Mouse (Mus musculus) heart, adult 9 months (tissue): ENCODE results near the gene Coq8a.
A peak's percentile ranks its signal among the peaks of the same experiment; 100 is the strongest.

Experiments used
- DNase-seq, 2 experiments: peaks; one replicate each; pipeline ENCODE4 v3.0.0; 2022; ENCODE audit warnings: low spot score in 2 of 2

Coq8a gene

GRCm38 (mm10) chr1:180197956-180198355 lies 1.4 kb downstream of the Coq8a start:
- DNase-seq, result no peak

- DNase-seq, result no peak
Measured at GRCm38 (mm10) chr1:180196508-180196907, 2.9 kb downstream of the Coq8a start.

DNA sequence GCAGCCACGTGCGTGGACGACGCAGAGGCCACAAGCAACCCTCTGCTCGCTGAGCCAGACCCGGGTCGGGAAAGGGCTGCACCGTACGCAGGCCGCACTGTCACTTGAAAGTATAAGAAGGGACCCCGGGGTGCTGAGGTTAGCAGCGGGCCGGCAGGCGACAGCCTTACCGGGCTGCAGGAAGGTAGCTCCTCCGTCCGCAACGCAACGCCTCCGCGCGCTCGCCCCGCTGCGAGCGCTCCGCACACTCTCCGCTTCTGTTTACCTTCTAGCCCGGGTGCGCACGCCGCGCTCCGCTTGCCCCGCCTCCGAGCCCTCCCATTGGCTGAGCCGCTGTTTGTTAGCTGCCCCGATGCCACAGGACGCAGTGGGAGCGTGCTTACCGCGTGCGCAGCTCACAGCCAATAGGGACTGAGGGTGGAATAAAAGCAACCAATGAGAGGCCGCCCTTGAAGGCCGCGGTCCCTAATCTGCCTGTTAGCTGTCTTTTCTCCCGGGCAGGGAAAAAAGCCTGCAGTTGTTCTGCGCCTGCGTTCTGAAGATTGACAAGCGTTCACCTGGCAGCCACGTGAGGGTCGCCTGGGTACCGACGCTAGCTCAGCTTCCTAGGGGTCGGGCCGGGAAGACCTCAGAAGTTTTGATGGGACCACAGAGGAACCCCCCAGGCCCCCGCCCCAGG lies 3.6 kb downstream of the Coq8a start:
- DNase-seq, result peak; percentile 98 to 99

- DNase-seq, result peak; percentile 64 to 69
Measured at GRCm38 (mm10) chr1:180194781-180195471, 4.5 kb downstream of the Coq8a start.

- DNase-seq, result no peak
Measured at GRCm38 (mm10) chr1:180194048-180194447, 5.4 kb downstream of the Coq8a start.

DNA sequence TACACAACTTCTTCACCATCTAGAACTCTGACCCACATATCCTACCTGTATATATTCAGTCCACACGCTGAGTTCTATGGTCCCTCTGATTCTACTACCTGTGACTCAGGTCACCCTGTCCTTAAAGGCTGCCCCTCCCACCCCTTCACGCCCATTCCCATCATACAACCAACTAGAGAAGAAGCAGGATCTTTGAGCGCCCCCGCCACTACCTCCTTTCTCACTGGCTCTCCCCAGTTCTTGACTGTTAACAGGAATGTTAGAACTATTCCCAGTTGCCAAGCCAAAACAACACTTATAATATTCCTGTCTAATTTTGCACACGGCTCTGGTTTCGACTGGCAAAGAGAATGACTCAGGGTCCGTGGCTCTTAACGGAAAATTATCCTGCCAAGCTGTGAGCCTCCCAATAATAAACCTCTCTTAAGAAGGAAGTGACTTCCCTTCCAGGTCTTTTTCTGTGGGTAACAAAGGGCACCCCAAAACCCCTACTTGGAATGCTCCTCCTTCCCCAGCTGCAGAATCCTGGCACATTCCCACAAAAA lies 5.9 kb downstream of the Coq8a start:
- DNase-seq, result no peak

GRCm38 (mm10) chr1:180192866-180193265 lies 6.5 kb downstream of the Coq8a start:
- no peak for DNase-seq

GRCm38 (mm10) chr1:180191651-180192220 lies 7.7 kb downstream of the Coq8a start:
- no peak for DNase-seq

DNA sequence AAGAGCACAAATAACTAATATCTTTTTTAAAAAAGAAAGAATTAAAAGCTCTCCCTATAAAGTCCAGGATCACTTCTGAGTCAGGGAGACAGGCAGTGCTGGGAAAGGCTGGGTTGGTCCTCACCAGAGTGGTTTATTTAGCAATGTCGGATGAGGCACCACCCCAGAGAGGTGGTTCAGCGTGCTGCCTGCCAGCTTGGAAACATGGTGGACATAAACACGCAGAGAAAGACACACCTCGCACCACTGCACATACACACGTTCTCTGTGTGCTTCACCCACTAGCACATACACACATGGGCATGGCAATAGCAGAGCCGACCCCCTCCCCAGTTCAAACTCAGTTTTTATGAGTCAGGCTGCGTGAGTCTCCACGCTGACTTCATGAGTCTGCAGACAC lies 8.3 kb downstream of the Coq8a start:
- DNase-seq, result no peak

- DNase-seq, result no peak
Measured at GRCm38 (mm10) chr1:180188951-180189350, 10.5 kb downstream of the Coq8a start.

GRCm38 (mm10) chr1:180186371-180186770 lies 13.0 kb downstream of the Coq8a start:
- DNase-seq, result no peak

DNA sequence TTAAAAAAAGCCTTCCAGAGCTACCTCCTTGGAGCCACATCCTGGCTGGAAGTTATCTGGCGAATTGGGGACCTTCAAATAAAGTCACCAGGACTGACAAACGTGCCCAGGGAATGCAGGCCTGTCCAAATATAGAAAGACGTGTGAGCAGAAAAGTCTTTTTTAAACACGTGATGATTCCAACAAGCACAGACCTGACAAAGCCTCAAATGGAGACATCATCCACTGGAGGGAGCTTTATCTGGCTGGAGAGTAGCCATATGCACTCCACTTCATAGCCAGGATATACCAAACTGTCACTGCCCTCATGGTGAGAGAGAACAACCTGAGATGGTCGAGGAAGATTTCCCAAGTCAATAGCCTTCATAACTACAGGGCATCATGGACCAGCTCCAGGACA lies 13.5 kb downstream of the Coq8a start:
- peak; percentile 60 for DNase-seq

- no peak for DNase-seq
Measured at GRCm38 (mm10) chr1:180184768-180185167, 14.6 kb downstream of the Coq8a start.

DNA sequence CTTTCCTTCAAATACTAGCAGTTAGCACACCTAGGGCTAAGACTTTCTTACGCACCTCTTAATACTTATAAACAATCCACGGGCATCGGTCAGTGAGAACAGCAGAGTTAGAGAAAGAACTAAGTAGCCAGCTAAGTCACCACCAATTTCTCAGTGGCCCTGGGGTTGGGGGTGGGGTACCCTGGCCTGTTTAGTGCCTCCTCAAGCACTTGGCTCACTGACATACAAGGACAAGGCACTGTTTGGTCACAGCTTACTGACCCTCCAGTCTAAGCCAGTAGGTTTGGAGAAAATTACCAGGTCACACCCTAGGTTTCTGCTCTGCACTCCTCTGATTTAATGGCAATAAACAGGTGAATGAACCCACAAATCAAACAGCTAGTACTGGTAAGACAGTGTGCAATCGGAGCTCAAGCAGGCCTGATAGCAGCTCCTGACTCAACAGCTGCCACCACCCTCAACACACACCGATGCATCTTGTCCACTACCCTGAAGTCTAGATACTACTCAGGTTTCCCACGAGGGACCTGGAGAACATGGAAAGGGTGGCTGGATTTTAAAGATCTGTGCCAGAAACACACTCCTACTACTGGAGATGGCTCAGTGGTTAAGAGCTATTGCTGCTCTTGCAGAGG lies 15.8 kb downstream of the Coq8a start:
- DNase-seq, result no peak

DNA sequence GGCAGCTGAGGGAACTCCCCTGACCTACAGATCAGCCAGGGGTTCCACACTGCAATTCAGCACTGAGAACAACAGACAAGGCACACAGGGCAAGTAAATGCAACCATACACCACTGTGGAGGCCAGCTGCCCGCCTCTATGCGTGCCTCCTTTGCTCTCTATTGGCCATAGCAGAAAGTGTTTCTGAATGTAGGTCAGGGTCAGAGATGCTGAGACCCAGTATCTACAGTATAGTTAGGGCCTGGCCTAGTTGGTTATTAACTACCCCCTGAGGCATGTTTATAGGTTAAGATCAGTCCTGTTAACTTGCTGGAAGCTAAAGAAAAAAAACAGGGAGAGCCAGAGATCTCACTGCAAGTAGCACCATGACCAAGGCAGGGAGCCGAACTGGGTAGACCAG lies 16.7 kb downstream of the Coq8a start:
- no peak for DNase-seq

- DNase-seq, result no peak
Measured at GRCm38 (mm10) chr1:180181966-180182319, 17.5 kb downstream of the Coq8a start.

DNA sequence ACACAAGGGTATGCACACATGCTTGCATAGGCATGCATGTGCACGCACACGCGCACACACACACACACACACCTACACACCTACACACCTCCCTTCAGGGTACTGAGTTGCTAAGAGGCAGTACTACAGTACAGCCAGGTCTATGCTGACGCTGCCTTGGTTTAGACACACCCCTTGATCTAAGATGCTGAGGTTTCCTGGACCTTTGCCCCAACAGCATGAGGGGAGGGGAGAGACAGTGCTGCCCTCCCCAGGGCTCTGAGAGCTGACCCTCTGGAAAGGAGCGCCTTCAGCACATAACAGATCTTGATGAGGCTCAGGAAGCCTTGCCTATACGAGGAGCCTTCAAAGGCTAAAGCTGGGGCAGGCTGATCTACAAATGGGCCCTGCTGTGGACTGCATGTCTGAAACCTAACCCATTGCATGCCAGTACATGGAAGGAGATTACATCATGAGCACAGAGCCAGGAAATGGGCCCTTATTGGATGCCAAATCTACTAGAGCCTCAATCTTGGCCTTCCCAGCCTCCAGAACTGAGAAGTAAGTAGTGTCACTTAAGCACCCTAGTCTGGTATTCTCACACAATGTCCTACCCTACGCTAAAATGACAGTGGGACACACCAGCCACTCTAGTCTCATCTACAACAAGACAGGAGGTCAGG lies 18.0 kb downstream of the Coq8a start:
- no peak for DNase-seq

DNA sequence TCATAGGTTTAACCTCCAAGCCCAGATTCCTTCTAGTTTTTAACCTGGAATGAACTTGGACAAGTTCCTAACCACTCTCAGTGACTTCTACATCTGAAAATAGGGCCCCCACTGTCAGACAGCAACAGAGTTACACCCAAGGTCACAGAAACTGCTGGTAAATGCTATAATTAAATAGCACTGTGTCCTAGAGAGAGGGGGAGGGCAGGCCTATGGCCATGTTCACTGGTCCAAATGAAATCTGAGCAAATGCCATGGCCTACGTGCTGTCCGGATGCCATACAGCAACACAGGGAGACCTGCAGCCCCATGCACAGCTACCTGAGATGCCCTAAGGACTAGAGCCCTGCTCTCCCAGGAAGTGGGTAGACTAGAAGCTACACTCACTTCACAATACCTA lies 19.6 kb downstream of the Coq8a start:
- DNase-seq, result peak; percentile 59 to 60

DNA sequence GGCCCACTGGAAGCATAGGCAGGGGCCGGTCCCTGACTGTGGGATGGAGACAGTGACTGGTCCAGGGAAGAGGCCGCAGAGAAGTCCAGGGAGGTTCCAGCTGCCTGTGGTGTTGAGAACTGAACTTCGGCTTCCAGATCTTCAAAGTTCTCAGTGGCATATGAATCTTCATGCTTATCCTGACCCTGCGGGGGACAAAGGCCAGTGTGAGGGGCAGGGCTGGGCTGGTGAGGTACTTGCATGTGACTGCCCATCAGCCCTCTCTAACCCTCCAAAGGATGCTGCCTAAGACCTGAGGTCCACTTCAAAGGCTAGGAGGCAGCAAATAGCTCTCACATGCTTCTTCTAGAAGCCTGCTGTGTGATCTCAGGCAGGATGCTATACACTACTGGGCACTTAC lies 20.3 kb downstream of the Coq8a start:
- DNase-seq, result no peak

DNA sequence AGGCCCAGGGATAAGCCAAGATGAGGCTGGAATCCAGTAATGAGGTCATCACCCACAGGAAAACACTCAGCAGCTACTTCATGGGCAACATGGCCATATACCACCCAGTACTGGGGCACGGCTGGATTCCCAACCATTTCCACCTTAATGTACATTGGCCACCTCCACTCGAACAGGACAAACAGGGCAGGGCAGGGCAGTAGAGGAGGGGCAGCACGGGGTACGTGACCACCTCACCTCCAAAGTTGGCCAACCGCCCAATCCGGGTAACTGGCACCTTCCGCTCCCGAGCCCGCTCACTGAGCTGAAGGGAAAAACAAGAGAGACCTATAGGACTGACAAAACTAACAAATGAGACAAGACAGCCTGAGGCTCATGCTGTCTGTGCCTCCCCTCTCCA lies 21.1 kb downstream of the Coq8a start:
- DNase-seq, result no peak

GRCm38 (mm10) chr1:180176784-180177183 lies 22.6 kb downstream of the Coq8a start:
- DNase-seq, result no peak

DNA sequence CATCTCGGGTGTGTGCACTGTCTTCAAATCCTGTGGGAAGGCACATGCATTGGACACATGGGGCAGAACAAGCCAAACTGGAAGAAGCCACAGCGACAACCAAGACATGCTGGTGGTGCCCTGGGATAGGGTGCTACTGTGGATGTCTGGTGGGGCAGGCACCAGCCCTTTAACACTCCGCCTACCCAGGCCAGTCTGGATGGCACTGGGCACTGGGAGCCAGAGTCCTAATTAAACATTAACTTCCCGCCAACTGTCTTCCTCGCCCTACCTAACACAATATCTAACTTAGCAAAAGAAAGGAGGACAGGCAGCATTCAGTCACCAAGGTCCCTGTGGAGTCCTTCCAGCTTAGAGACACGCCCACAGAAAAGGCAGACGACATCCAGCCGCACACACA lies 23.8 kb downstream of the Coq8a start:
- DNase-seq, result no peak
